Mouse (Mus musculus) erythroid progenitor cell, adult 5-6 weeks (primary cell): ENCODE results near the gene Arfgap2. TPM values are rescaled to one million over a fixed set of nuclear protein-coding genes. Genes with fewer than 3 reads are reported as not detected.
"Not testable (repeated sequence)": the region's sequence is repeated elsewhere in the genome, so short reads cannot be mapped to it uniquely, and the experiment has no call there.

Experiments used
- ATAC-seq: replicated peaks from 2 replicates; pipeline ENCODE4 v1.8.0; 2016; ENCODE audit warnings: moderate number of reproducible peaks, mild to moderate bottlenecking, moderate TSS enrichment, inconsistent platforms; ENCODE audit not compliant: poor library complexity, low FRiP score, severe bottlenecking
- total RNA-seq, 2 experiments: library from RNA; stranded (forward) in 1 of 2; stranded (reverse) in 1 of 2; fragments of 150-400 nt in 1 of 2; fragments of 186-747, 209-891 nt in 1 of 2; gene quantifications; 2 replicates each; pipeline versions ENCODE4 v1.2.3 to v1.2.4; 2015 to 2017; ENCODE audit warnings: low replicate concordance in 2 of 2

Arfgap2 gene
- 27.2 and 31.7 TPM in 2 replicates for total RNA-seq (2015; ENCODE audit: low replicate concordance)
- total RNA-seq (2017; ENCODE audit: low replicate concordance): 19.1 and 44.0 TPM in 2 replicates

DNA sequence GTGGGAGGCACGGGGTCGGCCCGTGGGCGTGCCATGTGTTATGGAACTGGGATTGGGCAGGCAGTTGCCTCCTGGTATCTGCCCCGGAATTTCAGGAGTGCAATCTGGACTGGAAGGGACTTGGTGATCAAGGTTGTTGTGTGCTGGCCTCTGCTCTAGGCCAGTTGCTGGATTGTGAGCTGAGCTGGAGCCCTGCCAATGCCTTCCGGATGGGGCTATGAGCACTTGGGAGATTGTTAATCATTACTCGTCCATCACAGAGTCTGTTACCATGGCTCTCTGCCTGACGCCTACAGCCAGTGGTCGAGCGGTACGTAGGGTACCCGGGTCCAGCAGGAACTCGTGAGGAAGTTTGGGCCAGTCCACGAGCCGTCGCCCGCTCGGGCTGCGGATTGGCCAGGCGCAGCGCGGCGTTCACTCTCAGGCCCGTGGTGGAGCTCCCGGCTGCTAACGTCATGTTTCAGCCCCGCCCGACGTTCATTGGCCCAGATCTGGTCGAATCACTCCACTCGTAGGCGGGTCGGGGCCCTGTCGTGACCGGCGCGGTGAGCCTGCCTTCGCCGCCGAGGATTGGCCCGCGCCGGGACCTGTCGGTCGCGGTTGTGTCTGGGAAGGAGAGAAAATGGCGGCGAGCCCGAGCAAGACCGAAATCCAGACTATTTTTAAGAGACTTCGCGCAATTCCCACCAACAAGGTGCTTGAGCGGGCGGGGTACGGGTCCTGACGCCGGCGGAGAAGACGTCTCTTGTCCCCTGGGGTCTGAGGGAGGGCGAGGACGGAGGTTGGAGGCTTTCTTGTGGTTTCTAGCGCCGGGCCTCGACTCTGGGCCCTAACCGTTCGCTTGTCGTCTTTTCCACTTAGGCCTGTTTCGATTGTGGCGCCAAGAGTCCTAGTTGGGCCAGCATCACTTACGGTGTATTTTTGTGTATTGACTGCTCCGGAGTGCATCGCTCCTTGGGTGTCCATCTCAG lies at the start of gene Arfgap2:
TSS of gene Arfgap2 (plus strand) at position 264 of the 971 bp plus-strand sequence.
- peak; percentile 95 for ATAC-seq

- no peak for ATAC-seq
Observed at GRCm38 (mm10) chr2:91217032-91217431, 47.7 kb upstream of the Arfgap2 start.

DNA sequence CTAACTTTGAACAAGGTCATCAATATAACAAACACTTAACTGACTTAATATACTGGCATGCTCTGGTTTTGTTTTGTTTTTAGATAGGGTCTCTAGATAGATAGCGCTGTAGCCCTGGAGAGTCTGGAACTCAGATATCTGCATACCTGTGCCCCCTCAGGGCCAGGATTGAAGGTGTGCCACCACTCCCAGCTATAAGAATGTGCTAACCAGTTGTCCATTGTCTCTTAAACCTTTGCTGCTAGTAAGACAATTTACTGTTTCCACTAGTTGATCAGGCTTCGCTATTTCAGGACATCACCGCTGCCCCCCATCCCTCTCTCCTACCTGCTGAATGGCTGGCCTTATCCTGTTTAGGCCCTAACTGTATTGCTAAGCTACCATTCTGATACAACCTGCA lies 44.3 kb upstream of the Arfgap2 start:
- ATAC-seq: no peak

GRCm38 (mm10) chr2:91223614-91224013 lies 41.2 kb upstream of the Arfgap2 start:
- ATAC-seq: no peak

- no peak for ATAC-seq
Observed at GRCm38 (mm10) chr2:91229735-91230134, 35.0 kb upstream of the Arfgap2 start.

GRCm38 (mm10) chr2:91236601-91237510 lies 27.9 kb upstream of the Arfgap2 start, which contains the start of gene Ddb2:
Gene Ddb2, minus strand, starts transcription at chr2:91236982.
- ATAC-seq: peak; percentile 96

- ATAC-seq: not testable (repeated sequence)
Observed at GRCm38 (mm10) chr2:91237511-91238080, 27.2 kb upstream of the Arfgap2 start.

- ATAC-seq: no peak
Observed at GRCm38 (mm10) chr2:91242547-91242946, 22.2 kb upstream of the Arfgap2 start.

GRCm38 (mm10) chr2:91243416-91243815 lies 21.4 kb upstream of the Arfgap2 start:
- no peak for ATAC-seq

- peak; percentile 73 for ATAC-seq
Observed at GRCm38 (mm10) chr2:91244557-91245228, 20.1 kb upstream of the Arfgap2 start.

DNA sequence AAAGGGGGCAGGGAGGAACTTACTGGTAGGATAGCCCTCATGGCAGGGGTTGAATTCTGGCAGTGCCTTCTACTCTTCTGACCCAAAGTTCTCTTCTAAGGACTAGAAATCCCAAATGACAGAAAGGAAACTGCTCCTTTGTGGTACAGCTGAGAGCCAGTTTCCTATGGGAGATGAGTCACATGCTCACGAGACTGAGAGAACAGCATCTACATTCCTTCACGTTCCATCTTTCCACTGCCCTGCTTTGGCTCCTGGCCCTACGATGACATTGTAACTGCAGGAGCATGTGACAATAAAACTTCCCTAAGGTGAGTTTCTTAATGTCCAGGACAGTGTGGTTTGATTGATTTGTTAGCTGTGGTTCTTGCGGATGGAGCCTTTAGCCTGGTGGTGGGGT lies 16.4 kb upstream of the Arfgap2 start:
- no peak for ATAC-seq

- no peak for ATAC-seq
Observed at GRCm38 (mm10) chr2:91252001-91252400, 12.8 kb upstream of the Arfgap2 start.

DNA sequence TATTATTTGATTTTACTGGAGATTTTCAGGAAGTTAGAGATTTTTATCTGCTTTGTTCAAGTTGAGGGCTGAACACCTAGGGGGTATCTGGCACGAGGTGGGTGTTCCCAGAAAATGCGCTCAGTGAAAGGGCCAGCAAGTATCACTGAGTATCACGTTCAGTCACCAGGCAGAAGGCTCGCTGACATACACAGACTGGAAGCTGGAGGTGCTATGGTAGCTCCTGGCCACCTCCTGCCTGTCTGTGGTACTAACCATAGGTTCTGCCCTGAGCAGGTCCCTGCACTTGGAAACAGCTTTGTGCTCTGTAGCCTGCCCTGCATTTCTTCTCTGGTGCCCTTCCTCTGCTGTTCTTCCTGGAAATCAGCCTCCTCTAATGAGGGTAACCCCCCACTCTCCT lies 12.3 kb upstream of the Arfgap2 start:
- ATAC-seq: no peak

GRCm38 (mm10) chr2:91254725-91255380 lies 9.9 kb upstream of the Arfgap2 start:
- no peak for ATAC-seq

GRCm38 (mm10) chr2:91255661-91256150 lies 9.1 kb upstream of the Arfgap2 start, which contains the start of gene Pacsin3:
Gene Pacsin3, plus strand, starts transcription at chr2:91255954.
- no peak for ATAC-seq

GRCm38 (mm10) chr2:91256256-91257125 lies 8.3 kb upstream of the Arfgap2 start:
- ATAC-seq: no peak

GRCm38 (mm10) chr2:91257126-91257980 lies 7.4 kb upstream of the Arfgap2 start:
- ATAC-seq: no peak
